Mouse (Mus musculus) forebrain, postnatal 0 days (tissue): ENCODE data around the gene Rab37. TPM values are rescaled to one million over a fixed set of nuclear protein-coding genes. Genes with fewer than 3 reads are reported as not detected.
A peak's percentile ranks its signal among the peaks of the same experiment; 100 is the strongest.

Experiments
- ATAC-seq: fragments of 200-750 bp; cut with Nextera tagmentation; 2 replicates; pipeline ENCODE4 v1.8.0; 2017; ENCODE audit warnings: mild to moderate bottlenecking, moderate library complexity
- DNase-seq: peaks from one replicate; pipeline ENCODE4 v3.0.0-alpha.2; 2015
- H3K27ac ChIP-seq: fragments of 300-500 bp; sonication (generic); 2 replicates; pipeline ENCODE4 v1.5.1; 2014; ENCODE audit warnings: low read depth, mild to moderate bottlenecking, antibody characterized with exemption, low read length, moderate library complexity, mixed read lengths
- H3K27me3 ChIP-seq: fragments of 300-500 bp; sonication (generic); 2 replicates; pipeline ENCODE4 v1.6.1; 2014; ENCODE audit warnings: mild to moderate bottlenecking, low read length, mixed read lengths; ENCODE audit not compliant: insufficient read depth
- H3K36me3 ChIP-seq: fragments of 300-500 bp; sonication (generic); 2 replicates; pipeline ENCODE4 v1.6.1; 2014; ENCODE audit warnings: mild to moderate bottlenecking, moderate library complexity; ENCODE audit not compliant: insufficient read depth
- H3K4me1 ChIP-seq: fragments of 300-500 bp; sonication (generic); 2 replicates; pipeline ENCODE4 v1.6.1; 2014; ENCODE audit warnings: antibody characterized with exemption; ENCODE audit not compliant: insufficient read depth
- H3K4me2 ChIP-seq: fragments of 300-500 bp; sonication (generic); 2 replicates; pipeline ENCODE4 v1.6.1; 2014; ENCODE audit warnings: low read depth, mild to moderate bottlenecking, moderate library complexity
- H3K4me3 ChIP-seq: fragments of 300-500 bp; sonication (generic); 2 replicates; pipeline ENCODE4 v1.5.1; 2014; ENCODE audit warnings: low read depth, low read length, mixed read lengths
- H3K9ac ChIP-seq: fragments of 300-500 bp; sonication (generic); 2 replicates; pipeline ENCODE4 v1.6.1; 2014; ENCODE audit warnings: mild to moderate bottlenecking
- H3K9me3 ChIP-seq: fragments of 300-500 bp; sonication (generic); 2 replicates; pipeline ENCODE4 v1.6.1; 2016; ENCODE audit warnings: low read length
- CTCF ChIP-seq: sonication (generic); IDR thresholded peaks from 2 replicates; pipeline ENCODE4 v1.5.1; 2016; ENCODE audit warnings: antibody characterized with exemption, control low read depth, low read depth
- WGBS: fragments of 180-500 bp; shearing (Covaris S2); extraction: QIAGEN DNeasy Blood & Tissue Kit; methylation state at CpG from one replicate; pipeline ENCODE4 v1.1.7; 2014; 5-methylcytosine and 5-hydroxymethylcytosine counted together
- polyA plus RNA-seq: library from polyadenylated mRNA; unstranded; fragments of >200 nt; fragmentation: Nextera tagmentation; extraction: Ambion mirVana; gene quantifications from 2 replicates; pipeline ENCODE4 v1.2.1, GENCODE M21; 2015
- total RNA-seq: library from RNA; depleted of rRNA; stranded (reverse); fragments of >200 nt; gene quantifications from 2 replicates; pipeline ENCODE4 v1.2.3, GENCODE M21; 2014

Rab37 gene
- total and polyA plus RNA-seq, 2 experiments from 2014 or later: 0.57 to 0.82 TPM

- no peak for DNase-seq
- H3K27ac ChIP-seq: no peak overlapping the region
- 88% methylated on average over 2 of the region's 2 CpGs for WGBS
- no peaks in the 10 kb centered on the region for H3K9me3 ChIP-seq
- no peak for ATAC-seq
- TF ChIP-seq CTCF: no peak
- no peak overlapping the region for H3K9ac ChIP-seq
- no peak overlapping the region for H3K4me3 ChIP-seq
- H3K4me2 ChIP-seq: no peak overlapping the region
- H3K27me3 ChIP-seq: no peaks in the 10 kb centered on the region
- H3K4me1 ChIP-seq: no peaks in the 10 kb centered on the region
- no peaks in the 10 kb centered on the region for H3K36me3 ChIP-seq
These were observed 15.4 kb downstream of the Rab37 start for GRCm38 (mm10) chr11:115106638-115107037.

GRCm38 (mm10) chr11:115107403-115107916, 16.2 kb downstream of the Rab37 start:
- Histone ChIP-seq H3K27ac (no peak overlapping the region), H3K4me2 (no peak overlapping the region), H3K36me3 (no peaks in the 10 kb centered on the region), H3K9ac (no peak overlapping the region), H3K9me3 (no peaks in the 10 kb centered on the region), H3K4me1 (no peaks in the 10 kb centered on the region), H3K4me3 (no peak overlapping the region), H3K27me3 (no peaks in the 10 kb centered on the region)
- no peak for TF ChIP-seq CTCF
- DNase-seq: peak; percentile 55
- no peak for ATAC-seq
- 13% methylated on average over 4 of the region's 4 CpGs for WGBS

- TF ChIP-seq CTCF: no peak
- ATAC-seq: no peak
- no peaks in the 10 kb centered on the region for H3K27me3 ChIP-seq
- H3K4me3 ChIP-seq: no peak overlapping the region
- no peaks in the 10 kb centered on the region for H3K4me1 ChIP-seq
- 84% methylated on average over 8 of the region's 8 CpGs for WGBS
- H3K9me3 ChIP-seq: no peaks in the 10 kb centered on the region
- no peaks in the 10 kb centered on the region for H3K36me3 ChIP-seq
- no peak overlapping the region for H3K9ac ChIP-seq
- H3K4me2 ChIP-seq: no peak overlapping the region
- H3K27ac ChIP-seq: no peak overlapping the region
- no peak for DNase-seq
These were observed 16.9 kb downstream of the Rab37 start for GRCm38 (mm10) chr11:115108176-115108575.

GRCm38 (mm10) chr11:115110271-115110670, 19.0 kb downstream of the Rab37 start:
- WGBS: 90% methylated on average over 4 of the region's 5 CpGs

GRCm38 (mm10) chr11:115112196-115112595, 21.0 kb downstream of the Rab37 start:
- 60% methylated on average over 3 of the region's 3 CpGs for WGBS
- no peak for TF ChIP-seq CTCF
- no peaks in the 10 kb centered on the region for H3K27me3 ChIP-seq
- no peaks in the 10 kb centered on the region for H3K36me3 ChIP-seq
- DNase-seq (no peak), ATAC-seq (no peak)
- no peak overlapping the region for H3K4me2 ChIP-seq
- no peak overlapping the region for H3K4me3 ChIP-seq
- H3K9me3 ChIP-seq: no peaks in the 10 kb centered on the region
- no peak overlapping the region for H3K27ac ChIP-seq
- no peak overlapping the region for H3K9ac ChIP-seq
- H3K4me1 ChIP-seq: no peaks in the 10 kb centered on the region

More at GRCm38 (mm10) chr11:115110271-115110670, 19.0 kb downstream of the Rab37 start:
- Histone ChIP-seq H3K9ac (no peak overlapping the region), H3K4me2 (no peak overlapping the region), H3K27ac (no peak overlapping the region), H3K4me1 (no peaks in the 10 kb centered on the region), H3K36me3 (no peaks in the 10 kb centered on the region), H3K4me3 (no peak overlapping the region), H3K9me3 (no peaks in the 10 kb centered on the region), H3K27me3 (no peaks in the 10 kb centered on the region)
- ATAC-seq (no peak), DNase-seq (no peak)
- no peak for TF ChIP-seq CTCF

- Histone ChIP-seq H3K36me3 (no peaks in the 10 kb centered on the region), H3K4me3 (no peak overlapping the region), H3K4me2 (no peak overlapping the region), H3K9ac (no peak overlapping the region), H3K4me1 (no peaks in the 10 kb centered on the region), H3K27ac (no peak overlapping the region), H3K9me3 (no peaks in the 10 kb centered on the region), H3K27me3 (no peaks in the 10 kb centered on the region)
- no peak for DNase-seq
- TF ChIP-seq CTCF: no peak
- 75% methylated on average over 9 of the region's 9 CpGs for WGBS
- ATAC-seq: no peak
These were observed 28.2 kb downstream of the Rab37 start for GRCm38 (mm10) chr11:115119409-115119808.

GRCm38 (mm10) chr11:115128483-115128882, 37.3 kb downstream of the Rab37 start:
- DNase-seq (no peak), ATAC-seq (no peak)
- Histone ChIP-seq H3K4me1 (no peaks in the 10 kb centered on the region), H3K4me2 (no peak overlapping the region), H3K27me3 (no peaks in the 10 kb centered on the region), H3K9me3 (no peaks in the 10 kb centered on the region), H3K27ac (no peak overlapping the region), H3K4me3 (no peak overlapping the region), H3K36me3 (no peaks in the 10 kb centered on the region), H3K9ac (no peak overlapping the region)
- 81% methylated on average over 4 of the region's 4 CpGs for WGBS
- no peak for TF ChIP-seq CTCF
